Mouse (Mus musculus): ENCODE results near the gene Enpp7.
A peak's percentile ranks its signal among the peaks of the same experiment; 100 is the strongest.

DNA sequence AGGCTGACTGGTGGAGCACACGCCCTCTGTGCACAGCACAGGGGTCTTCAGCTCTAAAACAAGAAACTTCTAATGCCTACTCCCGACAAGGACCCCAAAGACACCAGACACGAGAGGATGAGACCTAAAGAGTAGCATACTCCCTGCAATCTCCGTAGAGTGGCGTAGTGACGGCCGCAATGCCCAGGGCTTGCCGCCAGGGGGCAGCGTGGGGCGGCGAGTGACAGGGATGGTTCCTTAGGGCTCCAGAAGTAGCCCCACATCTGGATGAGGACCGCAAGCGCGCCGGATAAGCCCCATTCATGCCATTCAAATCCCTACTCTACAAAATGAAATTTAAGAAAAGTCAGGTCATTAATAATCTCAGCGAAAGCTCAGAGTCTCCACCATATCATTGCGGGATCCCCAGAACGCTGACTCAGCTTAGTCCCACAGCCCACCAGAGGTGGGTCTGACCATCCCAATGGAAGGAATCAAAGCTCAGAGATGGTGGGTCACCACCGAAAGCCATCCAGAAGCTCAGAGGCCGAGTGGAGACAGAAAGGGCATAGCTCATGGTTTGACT, 16.4 kb upstream of the Enpp7 start:
- peak; percentile 84 for TF ChIP-seq CTCF (IDR thresholded peaks at IDR 0.05; ENCODE audit: insufficient read depth, low read depth, low read length)
- no peak for TF ChIP-seq POLR2A (IDR thresholded peaks at IDR 0.05; ENCODE audit: insufficient read depth, low read depth, low read length)
